Mouse (Mus musculus) B cell, adult 67 days (primary cell): Measurements from ENCODE around the gene Oscp1. TPM values are rescaled to one million over a fixed set of nuclear protein-coding genes. Genes with fewer than 3 reads are reported as not detected.

Experiments used
- total RNA-seq, 2 experiments: library from RNA; stranded (reverse); gene quantifications; 4 replicates each; pipeline ENCODE4 v1.2.4; 2023

The Oscp1 gene
- total RNA-seq: under 1 TPM in 1 of 2 experiments, not detected in 1; 0.15 TPM

DNA sequence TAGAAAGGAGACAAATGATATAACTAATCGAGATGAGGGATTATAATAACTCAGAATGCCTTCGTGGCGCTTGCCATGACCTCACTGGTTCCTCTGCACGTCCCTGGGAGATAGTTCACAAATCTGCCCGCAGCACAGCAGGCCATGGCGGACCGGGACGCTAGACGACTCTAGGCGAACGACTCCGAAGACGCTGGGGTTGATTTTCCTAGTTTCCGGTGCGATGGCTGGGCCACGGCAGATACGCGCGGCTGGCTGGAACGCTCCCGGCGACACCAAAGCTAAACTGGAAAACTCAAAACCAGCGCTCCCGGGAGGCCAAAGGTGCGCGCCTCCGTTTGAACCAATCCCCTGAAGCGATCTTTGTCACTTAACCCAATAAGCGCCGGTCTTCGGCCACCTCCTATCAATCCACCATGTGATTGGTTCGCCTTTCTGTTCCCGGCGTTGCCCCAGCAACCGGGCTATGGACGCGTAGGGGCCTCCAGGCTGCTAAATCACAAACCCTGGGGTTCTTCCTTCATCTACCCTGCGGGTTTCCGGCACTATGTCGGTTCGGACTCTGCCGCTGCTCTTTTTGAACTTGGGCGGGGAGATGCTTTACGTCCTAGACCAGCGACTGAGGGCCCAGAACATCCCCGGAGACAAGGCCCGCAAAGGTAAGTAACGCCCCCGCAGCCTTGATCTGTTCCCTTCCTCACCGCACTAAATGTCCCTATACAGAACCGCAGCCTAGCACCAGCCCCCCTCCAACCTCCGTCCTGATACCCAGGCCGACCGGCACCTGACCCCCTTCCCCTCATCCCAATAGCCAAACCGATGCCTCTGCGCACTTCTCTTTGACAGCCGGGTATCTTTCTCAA is at the start of gene Oscp1:
Gene Oscp1, plus strand, starts transcription at position 432 of the 863 bp plus-strand sequence.

DNA sequence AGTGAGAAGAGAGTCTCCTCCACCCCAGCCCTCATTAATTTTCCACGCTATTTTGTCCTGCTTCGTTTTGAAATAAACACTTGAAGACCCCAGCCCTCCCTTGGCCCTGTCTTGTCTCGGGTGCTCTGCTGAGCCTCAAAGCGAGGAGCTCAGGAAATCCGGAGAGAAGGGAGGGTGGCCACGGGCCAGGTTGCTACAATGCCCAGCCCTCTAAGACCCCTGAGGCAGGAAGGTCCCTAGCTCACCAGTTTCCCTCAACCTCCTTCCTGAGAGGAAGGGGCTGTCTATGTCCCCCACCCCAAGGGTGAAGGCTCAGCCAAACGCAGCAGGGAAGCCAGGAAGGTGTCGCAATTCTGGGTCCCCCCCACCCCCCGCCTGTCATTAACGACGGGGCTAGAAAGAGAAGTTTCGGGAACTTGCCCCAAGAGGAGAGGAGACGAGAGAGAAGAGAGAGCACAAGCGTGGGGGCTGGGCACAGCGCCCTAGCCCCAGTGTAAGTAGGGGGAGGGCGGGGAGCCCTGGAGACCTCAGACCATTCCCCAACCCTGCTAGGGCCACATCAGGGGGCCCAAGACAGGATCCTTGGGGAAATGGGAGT is 34.0 kb upstream of the Oscp1 start, which contains the start of gene Csf3r:
Gene Csf3r, plus strand, starts transcription at position 248 of the 598 bp plus-strand sequence.

GRCm38 (mm10) chr4:126046851-126047585 is 11.3 kb upstream of the Oscp1 start, which contains the start of gene Mrps15:
TSS of gene Mrps15 (plus strand) at chr4:126046925.

DNA sequence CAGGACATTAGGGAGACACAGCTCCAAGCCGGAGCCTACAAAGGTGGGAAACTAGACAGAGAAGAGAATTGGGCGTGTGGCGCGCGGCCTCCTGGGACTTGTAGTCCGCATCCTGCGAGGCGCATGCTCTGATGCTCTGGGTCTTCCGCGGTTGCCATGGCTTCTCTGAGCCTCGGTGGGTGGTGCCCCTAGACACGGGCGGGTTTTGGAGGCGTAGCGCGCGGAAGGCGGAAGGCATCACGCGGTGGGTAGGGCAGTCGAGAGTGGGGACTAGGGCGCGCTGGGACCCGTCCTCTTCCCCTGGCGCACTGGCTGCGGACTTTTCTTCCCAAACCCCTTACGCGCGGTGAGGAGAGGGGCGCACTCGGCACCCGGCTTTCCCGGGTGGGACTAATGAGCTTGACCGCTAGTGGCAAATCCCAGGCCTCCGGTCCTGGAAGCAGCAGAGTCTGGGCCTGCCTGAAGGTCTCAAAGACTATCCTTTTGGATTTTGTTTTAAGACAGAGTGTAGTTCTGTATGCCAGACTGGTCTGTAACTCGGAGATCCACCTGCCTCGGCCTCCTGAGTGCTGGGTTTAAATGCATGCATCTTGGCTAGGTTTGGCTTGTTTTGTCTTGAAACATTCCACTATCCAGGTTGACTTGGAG is 38.2 kb downstream of the Oscp1 start, which contains the start of gene Lsm10:
Gene Lsm10, plus strand, starts transcription at position 160 of the 648 bp plus-strand sequence.

GRCm38 (mm10) chr4:126103590-126104068 is 45.3 kb downstream of the Oscp1 start, which contains the start of gene Stk40:
TSS of gene Stk40 (plus strand) at chr4:126103957.

Other genes starting within 250 kb of the Oscp1 start
- 1 to 10 TPM in 1 of 2 experiments, under 1 TPM in 1; 0.62 to 2.0 TPM for gene Csf3r, start 34.0 kb upstream of the Oscp1 start, total RNA-seq
- gene Mrps15, start 11.6 kb upstream of the Oscp1 start, total RNA-seq: 10 to 100 TPM; 45.5 to 48.2 TPM
- gene Lsm10, start 38.1 kb downstream of the Oscp1 start, total RNA-seq: 10 to 100 TPM; 17.1 to 19.2 TPM
- gene Stk40, start 45.4 kb downstream of the Oscp1 start, total RNA-seq: 10 to 100 TPM; 37.0 to 42.5 TPM
- 1 to 10 TPM; 4.4 to 5.0 TPM for gene Eva1b, start 89.2 kb downstream of the Oscp1 start, total RNA-seq
- gene Sh3d21, start 104.9 kb downstream of the Oscp1 start, total RNA-seq: 1 to 10 TPM in 1 of 2 experiments, under 1 TPM in 1; 0.95 to 1.3 TPM
- gene Thrap3, start 144.2 kb downstream of the Oscp1 start, total RNA-seq: 100 to 1,000 TPM; 542 to 583 TPM
- 10 to 100 TPM; 42.4 to 50.6 TPM for gene Map7d1, start 197.8 kb downstream of the Oscp1 start, total RNA-seq
- gene Trappc3, start 203.8 kb downstream of the Oscp1 start, total RNA-seq: 10 to 100 TPM; 32.8 to 49.4 TPM
- gene Col8a2, start 228.2 kb downstream of the Oscp1 start, total RNA-seq: not detected